Mouse (Mus musculus) cerebellum, postnatal 36 days (tissue): ENCODE results near the gene Chil4.
"Not testable (repeated sequence)": the region's sequence is repeated elsewhere in the genome, so short reads cannot be mapped to it uniquely, and the experiment has no call there.

Experiments
- DNase-seq, 2 experiments: peaks; one replicate each; pipeline ENCODE4 v3.0.0; 2021 to 2022; ENCODE audit warnings: mixed read lengths in 2 of 2

Chil4 gene

DNA sequence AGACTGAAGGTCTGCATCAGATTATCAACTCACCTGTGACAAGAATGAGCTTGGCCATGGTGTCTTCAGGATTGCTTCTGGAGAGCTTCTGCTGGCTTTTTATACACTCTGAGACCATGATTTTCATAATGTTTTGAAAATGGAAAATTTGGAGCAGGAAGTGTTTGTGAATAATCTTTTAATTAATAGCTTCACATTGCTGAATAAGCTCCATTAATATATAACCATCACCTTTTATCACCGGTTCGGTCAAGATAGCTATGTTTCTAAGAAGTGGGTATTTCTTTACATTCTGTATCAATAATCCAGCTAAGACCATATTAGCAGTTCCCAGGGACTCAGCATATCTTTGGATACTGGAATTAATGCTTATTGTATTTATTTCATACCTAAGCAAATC is at the start of gene Chil4:
Chil4 (minus strand) TSS at position 101 of the 400 bp plus-strand sequence.
- DNase-seq = no peak

- DNase-seq = no peak
These were observed 46.5 kb upstream of the Chil4 start for GRCm38 (mm10) chr3:106265854-106266253.

DNA sequence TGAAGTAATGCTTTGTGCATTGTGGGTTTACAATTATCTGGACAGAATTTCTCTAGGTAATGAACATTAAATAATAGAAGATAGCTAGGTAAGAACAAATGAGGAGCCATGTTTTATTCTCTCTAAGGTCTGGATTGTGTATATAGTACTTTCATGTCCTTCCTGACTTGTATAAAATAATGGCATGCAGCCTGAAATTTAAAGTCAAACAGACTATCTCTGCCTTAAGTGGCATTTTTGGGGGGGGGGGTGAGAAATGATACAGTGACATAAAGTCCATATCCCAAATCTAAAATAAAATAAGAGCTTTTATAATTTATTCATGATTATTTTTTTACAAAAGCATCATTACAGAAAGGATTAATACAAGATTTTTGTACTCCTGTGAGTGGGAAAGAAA is 45.5 kb upstream of the Chil4 start:
- no peak for DNase-seq

DNA sequence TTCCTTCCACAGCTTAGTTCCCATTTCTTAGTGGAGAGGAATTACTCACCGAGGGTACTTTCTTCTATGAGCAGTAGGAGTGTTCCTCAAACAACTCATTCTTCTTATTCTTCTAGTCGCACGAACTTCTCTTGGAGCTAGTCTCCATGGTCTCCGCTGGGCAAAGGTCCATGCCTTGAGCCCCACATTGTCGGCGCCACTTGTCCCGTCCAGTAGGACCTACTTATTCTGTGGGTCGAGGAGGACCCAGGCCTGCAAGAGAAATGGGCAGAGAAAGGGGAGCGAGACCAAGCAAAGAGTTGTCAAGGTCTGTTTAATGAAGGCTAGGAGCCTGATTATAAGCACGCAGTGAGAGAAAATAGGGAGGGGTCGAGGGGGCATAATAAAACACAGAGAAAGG is 37.8 kb upstream of the Chil4 start:
- DNase-seq = not testable (repeated sequence)

DNA sequence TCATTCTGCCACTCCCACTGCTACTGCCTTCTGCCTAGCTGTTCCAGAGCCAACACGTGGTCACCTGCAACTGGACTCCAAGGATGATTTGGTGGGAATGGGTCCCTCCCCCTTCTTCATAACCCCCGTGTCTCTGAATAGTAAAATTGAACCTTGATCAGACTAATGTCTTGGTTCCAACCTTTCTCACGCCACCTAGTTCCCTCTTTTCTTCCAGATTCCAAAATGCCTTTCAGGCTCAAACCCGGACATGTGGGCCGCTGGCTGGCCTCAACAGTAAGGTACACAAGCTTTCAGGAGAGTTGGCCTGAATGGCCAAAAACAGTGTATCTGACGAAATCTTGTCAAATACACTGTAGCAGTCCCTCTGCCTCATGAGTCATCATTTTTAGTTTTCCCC is 33.4 kb upstream of the Chil4 start:
- no peak for DNase-seq

GRCm38 (mm10) chr3:106250763-106251399 is 31.6 kb upstream of the Chil4 start:
- not testable (repeated sequence) for DNase-seq

DNA sequence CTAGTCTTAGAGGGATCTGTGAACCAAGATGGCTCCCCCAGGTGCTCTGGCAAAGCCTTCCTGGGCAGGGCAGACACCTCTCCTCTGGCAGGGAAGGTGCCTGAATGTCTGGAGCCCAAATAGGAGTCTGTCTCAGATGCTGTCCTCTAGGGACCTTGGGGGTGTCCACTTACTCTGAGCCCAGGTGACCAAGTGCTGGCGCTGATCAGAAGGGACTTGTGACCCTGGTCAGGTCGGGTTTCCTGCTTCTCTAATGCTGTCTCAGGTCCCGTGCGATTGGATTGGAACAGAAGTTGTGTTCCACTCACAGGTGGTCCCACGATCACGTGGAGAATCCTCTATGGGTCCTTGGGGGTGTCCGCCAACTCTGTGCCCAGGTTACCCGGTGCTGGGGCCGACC is 28.1 kb upstream of the Chil4 start:
- not testable (repeated sequence) for DNase-seq

DNA sequence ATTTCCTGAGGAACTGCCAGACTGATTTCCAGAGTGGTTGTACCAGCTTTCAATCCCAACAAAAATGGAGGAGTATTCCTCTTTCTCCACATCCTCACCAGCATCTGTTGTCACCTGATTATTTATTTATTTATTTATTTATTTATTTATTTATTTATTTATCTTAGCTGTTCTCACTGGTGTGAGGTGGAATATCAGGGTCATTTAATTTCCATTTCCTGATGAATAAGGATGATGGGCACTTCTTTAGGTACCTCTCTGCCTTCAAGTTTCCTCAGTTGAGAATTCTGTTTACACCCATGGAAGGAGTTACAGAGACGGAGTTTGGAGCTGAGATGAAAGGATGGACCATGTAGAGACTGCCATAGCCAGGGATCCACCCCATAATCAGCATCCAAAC is 20.9 kb upstream of the Chil4 start:
- not testable (repeated sequence) for DNase-seq

GRCm38 (mm10) chr3:106239196-106239791 is 20.0 kb upstream of the Chil4 start:
- DNase-seq = no peak

DNA sequence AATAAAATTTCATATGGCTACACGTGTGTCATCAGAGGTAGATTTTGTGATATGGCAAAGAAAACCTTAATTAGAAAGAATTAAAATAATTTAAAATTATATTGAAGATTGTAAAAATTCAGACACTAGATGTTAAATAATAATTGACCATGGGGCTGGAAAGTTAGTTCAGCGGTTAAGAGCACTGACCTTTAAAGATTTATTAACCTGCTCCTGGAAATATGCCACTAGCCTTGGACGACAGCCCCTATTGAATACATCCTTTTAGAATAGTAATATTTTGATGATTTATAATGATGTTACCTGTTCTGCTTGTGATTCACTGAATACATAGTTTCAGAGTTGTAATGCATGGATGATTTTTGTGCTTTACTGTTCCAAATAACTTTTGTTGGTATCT is 4.1 kb upstream of the Chil4 start:
- not testable (repeated sequence) for DNase-seq

- DNase-seq = no peak
These were observed 2.4 kb upstream of the Chil4 start for GRCm38 (mm10) chr3:106221625-106222265.

- not testable (repeated sequence) for DNase-seq
These were observed 888 bp downstream of the Chil4 start for GRCm38 (mm10) chr3:106218284-106218954.

DNA sequence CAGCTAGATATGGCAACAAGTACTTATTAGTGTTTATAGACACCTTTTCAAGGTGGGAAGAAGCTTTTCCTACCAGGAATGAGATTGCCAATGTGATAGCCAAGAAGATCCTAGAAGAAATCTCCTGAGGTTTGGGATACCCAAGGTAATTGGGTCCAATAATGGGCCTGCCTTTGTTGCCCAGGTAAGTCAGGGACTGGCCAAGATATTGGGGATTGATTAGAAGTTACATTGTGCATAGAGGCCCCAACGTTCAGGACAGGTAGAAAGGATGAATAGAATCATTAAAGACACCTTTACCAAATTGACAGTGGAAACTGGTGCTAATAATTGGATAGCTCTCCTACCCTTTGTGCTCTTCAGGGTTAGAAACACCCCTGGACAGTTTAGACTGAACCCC is 21.3 kb downstream of the Chil4 start:
- DNase-seq = not testable (repeated sequence)

DNA sequence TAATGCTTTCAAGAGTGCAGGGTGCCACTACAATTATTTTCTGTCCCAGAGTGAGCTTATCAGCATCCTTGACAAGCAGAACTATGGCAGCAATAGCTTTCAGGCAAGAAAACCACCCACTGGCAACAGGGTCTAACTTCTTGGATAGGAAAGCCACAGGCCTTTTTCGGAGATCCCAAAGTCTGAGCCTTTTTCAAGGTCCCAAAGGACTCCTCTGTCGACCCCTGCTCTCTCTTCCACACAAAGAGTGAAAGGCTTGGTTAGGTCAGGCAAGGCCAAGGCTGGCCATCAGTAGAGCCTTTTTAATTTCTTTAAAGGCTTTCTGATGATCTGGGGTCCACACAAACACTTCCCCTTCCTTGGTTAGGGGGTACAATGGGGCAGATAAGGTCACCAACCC is 22.1 kb downstream of the Chil4 start:
- not testable (repeated sequence) for DNase-seq

GRCm38 (mm10) chr3:106196276-106196675 is 23.0 kb downstream of the Chil4 start:
- DNase-seq = no peak

- no peak for DNase-seq
These were observed 23.8 kb downstream of the Chil4 start for GRCm38 (mm10) chr3:106195486-106195885.

DNA sequence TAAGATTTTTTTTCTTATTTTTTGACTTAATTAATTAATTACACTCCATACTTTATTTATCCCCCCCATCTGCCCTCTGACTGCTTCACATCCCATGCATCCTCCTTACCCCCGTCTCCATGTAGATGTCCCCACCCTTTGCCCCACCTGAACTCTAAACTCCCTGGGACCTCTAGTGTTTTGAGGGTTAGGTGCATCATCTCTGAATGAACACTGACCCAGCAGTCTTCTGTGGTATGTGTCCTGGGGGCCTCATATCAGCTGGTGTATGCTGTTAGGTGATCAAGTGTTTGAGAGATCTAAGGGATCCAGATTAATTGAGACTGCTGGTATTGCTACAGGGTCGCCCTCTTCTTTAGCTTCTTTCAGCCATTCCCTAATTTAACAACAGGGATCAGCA is 31.3 kb downstream of the Chil4 start:
- DNase-seq = no peak

DNA sequence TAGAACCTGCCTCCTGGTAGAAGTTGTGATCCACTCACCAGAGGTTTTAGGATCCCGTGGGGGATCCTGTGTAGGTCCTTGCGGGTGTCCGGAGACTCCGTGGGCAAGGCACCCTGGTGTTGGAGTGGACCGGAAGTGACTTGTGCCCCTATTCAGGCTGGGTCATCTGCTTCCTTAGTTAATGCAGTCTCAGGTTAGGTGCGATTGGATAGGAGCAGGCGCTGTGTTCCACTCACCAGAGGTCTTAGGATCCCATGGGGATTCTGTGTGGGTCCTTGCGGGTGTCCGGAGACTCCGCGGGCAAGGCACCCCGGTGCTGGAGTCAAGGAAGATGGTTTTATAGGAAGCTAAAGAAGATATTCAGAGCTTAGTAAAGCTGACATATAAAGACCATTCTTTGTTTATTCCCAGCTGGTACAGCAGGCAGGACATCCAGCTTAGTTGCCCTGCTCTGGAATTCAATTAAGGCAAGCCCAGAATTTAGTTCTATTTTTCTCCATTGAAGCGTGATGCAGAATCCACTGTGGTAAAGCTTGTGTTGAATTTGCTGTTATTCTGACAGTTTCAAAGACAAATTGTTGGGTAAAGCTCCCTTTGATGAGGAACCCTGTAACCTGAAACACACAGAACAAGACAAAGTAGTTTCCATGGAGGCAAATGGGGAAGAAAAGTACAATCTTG is 41.7 kb downstream of the Chil4 start:
- DNase-seq = no peak

DNA sequence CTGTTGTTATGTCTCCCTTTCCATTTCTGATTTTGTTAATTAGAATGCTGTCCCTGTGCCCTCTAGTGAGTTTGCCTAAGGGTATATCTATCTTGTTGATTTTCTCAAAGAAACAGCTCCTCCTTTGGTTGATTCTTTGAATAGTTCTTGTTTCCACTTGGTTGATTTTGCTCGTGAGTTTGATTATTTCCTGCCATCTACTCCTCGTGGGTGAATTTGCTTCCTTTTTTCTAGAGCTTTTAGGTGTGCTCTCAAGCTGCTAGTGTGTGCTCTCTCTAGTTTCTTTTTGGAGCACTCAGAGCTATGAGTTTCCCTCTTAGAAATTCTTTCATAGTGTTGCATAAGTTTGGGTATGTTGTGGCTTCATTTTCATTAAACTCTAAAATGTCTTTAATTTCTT is 44.3 kb downstream of the Chil4 start:
- DNase-seq = not testable (repeated sequence)

DNA sequence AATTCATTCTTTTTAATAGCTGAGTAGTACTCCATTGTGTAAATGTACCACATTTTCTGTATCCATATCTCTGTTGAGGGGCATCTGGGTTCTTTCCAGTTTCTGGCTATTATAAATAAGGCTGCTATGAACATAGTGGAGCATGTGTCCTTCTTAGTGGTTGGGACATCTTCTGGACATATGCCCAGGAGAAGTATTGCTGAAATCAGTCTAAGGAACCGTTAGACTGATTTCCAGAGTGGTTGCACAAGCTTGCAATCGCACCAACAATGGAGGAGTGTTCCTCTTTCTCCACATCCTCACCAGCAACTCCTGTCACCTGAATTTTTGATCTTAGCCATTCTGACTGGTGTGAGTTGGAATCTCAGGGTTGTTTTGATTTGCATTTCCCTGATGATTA is 46.8 kb downstream of the Chil4 start:
- DNase-seq = not testable (repeated sequence)

DNA sequence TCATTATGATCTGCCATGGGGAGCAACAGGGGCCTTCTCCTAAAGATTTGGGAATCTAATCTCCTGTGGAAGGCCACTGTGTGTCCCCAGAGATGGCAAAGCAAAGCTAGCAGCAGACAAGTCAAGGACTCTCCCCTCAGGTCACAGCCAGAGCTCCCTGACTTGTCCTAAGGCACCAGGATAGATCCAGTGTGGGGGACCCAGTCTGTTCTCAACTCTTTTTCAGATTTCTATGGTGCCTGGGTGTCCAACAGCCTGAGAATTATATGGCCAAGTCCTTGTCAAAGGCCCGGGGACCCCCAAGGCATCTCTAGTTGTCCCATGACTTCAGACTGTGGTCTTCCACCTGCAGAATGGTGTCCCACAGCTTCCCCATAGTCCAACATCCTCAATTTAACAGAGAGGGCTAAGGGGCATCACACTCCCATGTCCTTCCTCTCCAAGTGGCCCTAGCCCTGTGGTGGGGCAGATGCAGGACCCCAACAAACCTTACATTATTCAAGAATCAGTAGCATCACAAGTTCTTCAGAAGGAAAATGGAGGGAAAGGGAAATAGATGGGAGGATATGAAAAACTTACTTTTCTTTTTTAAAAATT is 48.1 kb downstream of the Chil4 start:
- no peak for DNase-seq

GRCm38 (mm10) chr3:106170522-106171053 is 48.7 kb downstream of the Chil4 start:
- DNase-seq = no peak
